Mouse (Mus musculus) lung, postnatal 36 days (tissue): ENCODE measurements around the gene Igfbp1.
"Not testable (repeated sequence)": the region's sequence is repeated elsewhere in the genome, so short reads cannot be mapped to it uniquely, and the experiment has no call there.

Experiments
- DNase-seq: peaks from one replicate; pipeline ENCODE4 v3.0.0; 2022; ENCODE audit warnings: mixed read lengths

Igfbp1 gene

DNA sequence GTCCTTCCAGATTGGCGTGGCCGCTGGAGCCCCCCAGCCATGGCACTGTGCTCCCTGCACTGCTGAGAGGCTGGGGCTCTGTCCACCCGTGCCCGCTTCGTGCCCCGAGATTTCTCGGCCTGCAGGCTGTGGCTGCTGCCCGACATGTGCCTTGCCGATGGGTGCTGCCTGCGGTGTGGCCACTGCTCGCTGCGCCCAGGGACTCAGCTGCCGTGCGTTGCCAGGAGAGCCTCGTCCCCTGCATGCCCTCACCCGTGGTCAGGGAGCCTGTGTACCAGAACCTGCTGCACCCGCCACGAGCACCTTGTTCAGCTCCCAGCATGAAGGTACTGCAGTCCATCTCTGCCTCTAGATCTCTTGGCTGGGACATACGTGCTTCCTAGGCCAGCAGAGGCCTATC lies 424 bp downstream of the Igfbp1 start:
- no peak for DNase-seq

DNA sequence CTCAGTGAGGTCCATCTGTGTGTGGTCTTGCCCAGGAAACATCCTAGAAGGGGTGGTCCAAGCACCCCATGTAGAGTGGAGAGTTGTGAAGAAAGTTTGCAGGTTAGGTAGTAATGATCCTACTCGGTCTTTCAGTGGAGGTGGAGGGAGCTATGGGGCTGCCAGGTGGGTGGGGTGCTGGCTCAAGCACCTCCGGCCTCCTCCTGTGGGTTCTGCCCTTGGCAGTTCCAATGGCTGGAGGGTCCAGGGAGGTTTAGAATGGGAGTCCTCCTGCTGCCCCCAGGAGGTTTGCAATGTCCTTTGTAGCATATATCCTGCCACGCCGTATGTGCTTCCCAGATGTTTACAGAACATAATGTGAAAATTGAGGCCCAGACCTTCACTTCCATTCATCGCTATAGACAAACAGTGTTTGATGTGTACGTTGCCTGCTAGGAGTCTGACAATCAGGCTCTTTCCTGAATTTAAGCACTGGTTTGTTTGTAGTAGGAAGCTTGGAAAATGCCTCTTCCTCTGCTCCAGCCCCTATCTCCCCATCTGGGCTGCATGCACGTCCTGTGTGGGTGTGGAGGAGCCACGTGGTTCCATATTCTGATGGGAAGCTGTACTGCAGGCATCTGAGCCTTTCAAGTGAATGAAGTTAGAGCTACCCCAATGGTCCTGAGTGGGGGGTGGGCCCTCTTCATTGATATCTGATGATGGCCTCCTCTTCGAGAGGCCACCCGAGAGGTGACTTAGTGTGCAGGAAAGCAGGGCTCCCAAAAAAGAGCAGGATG lies 1.1 kb downstream of the Igfbp1 start:
- DNase-seq = no peak

DNA sequence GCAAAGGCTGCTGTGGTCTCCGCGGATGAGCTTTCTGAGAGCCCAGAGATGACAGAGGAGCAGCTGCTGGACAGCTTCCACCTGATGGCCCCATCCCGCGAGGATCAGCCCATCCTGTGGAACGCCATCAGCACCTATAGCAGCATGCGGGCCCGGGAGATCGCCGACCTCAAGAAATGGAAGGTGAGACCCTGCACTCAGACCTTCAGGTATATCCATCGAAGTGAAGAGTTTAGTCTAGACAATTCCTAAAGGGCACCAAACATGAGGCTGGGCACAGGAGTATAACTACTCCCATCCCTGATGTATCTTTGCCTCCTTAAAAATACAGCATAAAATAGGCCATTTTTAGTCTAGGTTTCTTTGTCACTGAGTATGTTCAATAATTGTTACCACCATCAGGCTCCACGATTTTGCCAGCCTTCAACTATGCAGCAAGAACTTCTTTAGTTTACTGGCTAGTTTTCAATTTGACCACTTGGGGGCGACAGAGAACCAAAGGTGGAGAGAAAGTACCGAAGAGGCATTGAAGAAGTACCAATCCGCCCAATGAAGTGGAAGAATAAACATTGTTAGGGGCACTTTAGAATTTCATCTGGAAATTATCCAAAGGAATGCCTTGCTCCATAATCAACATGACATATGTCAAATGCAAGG lies 2.3 kb downstream of the Igfbp1 start:
- peak; percentile 60 for DNase-seq

DNA sequence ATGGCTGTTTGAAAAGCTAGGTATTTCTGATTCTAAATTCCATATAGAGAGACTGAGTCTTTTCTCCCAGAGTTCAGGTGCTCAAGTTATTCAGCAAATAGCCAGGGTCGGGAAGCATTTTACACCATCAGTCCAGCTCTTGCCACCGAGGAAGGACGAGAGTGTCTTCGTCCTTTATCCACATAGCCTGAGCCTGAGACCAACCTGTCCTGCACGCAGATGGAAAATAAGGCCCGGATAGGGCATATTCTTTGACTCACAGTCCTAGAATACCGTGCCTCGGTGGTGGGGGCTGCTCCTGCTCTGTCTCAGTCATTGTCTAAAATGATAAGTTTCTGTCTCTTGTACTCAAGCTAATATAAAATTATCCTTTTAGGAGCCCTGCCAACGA lies 2.8 kb downstream of the Igfbp1 start:
- DNase-seq = no peak

DNA sequence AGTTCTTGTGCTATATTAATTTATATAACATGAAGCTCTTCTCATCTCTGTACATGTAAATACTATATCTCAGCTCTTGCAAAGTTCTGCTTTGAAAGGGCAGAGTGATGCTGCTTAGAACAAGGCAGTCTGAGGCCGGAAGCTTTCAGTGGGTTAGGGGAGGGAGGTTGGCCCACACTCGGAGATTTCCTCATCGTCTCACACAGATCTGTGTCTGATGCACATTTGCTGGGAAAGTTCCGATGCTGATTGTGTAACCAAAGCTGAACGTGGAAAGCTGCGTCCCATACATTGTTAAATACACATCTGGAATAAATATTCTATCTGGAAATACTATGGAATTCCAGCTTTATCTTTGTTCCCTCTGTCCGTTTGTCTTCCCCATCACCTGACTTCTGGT lies 4.6 kb downstream of the Igfbp1 start:
- no peak for DNase-seq

DNA sequence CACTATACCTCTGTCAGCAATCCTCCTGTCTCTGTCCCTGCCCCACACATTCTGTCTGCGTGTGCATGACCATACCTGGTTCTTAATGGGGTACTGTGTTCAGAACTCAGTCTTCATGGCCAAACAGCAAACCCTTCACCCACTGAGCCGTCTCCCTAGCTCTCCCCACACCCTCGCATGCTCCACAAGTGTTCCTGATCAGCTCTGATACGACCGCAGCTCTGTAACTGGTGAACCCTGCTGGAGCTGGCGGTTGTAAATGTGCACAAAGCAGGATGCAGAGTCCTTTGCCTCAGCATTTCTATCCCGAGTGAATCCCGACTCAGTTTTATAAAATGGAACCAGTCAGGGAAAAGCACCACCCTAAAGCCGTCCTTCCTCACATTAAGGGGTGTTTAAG lies 6.3 kb downstream of the Igfbp1 start:
- no peak for DNase-seq

DNA sequence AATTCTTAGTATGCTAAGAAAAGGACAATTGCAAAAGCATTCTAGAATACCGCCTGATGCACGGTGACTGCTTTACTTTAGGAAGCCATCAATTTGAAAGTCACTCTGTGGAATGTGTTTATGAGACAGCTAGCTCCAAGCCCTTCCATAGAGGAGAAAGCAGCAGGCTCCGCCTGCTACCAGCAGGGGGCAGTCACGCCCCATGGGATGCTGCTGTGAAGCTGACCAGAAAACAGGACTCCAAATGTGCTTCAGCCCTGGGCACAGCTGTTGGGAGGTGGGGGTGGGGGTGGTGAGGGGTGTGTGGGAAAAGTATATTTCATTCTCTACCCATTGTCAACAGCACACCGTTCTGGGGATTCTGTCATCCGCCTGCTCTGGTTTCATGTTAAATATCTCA lies 12.8 kb downstream of the Igfbp1 start:
- DNase-seq = peak; percentile 72

DNA sequence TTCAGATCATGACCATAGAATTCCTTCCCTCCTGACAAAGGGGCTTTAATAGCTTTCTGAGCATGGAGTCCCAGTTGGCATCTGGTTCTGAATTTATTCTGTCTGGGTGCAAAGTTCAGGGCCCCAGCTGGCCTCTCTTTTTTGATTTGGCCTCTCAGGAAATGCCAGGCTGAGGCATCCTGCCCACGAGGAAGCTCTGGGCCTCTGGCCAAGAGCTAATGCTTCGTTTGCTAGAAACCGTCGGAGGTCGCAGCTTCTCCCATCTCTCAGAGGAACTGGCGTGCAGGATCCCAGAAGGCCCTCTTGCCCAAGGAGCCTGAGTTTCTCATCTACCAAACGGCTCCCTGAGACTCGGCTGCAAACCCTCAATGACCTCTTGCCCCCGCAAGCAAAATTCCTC lies 13.6 kb downstream of the Igfbp1 start:
- no peak for DNase-seq

DNA sequence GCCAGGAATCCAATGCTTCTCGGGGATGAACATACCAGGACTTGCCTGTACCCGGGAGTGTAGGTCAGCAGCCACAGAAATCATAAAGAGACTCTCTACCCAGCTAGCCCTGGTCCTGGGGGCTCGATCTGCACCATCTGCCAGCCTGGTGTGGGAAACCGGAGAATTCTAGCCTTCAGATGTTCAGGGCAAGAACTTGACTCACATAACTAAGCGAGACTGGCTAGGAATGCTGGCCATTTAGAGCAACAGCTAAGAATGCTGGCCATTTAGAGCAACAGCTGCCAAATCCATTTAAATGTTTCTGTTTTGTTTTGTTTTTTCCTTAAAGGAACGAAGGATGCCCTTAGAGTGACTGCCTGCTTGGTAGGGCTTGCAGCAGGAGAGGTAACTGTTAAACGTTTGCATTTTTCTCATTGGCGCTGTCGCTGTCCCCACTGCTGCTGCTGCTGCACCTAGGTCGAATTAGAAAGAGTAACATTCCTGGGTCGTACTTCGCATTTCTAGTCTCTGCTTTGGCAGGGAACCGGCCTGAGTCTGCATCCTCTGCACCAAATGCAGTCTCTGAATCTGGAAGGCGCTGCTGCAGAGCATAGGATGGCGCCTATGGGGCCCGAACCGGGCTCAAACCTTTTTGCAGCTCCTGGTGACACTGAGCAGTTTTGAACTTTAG lies 14.7 kb downstream of the Igfbp1 start:
- DNase-seq = no peak

DNA sequence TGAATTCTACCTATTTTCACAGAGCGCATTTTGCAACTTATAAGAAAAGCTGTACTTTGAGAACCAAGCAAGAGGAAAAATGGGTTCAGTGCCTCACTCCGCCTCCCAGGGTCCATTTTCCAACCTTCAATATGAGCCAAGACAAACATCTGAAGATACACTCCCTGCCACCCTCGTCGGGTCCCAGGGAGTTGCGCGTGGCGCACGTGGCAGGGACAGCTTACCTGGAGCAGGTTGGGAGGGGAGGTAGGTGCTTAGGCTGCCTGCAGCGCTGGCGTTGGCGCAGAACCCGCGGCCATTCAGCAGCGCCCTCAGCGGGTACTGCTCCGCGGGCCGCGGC lies 15.5 kb downstream of the Igfbp1 start:
- no peak for DNase-seq

DNA sequence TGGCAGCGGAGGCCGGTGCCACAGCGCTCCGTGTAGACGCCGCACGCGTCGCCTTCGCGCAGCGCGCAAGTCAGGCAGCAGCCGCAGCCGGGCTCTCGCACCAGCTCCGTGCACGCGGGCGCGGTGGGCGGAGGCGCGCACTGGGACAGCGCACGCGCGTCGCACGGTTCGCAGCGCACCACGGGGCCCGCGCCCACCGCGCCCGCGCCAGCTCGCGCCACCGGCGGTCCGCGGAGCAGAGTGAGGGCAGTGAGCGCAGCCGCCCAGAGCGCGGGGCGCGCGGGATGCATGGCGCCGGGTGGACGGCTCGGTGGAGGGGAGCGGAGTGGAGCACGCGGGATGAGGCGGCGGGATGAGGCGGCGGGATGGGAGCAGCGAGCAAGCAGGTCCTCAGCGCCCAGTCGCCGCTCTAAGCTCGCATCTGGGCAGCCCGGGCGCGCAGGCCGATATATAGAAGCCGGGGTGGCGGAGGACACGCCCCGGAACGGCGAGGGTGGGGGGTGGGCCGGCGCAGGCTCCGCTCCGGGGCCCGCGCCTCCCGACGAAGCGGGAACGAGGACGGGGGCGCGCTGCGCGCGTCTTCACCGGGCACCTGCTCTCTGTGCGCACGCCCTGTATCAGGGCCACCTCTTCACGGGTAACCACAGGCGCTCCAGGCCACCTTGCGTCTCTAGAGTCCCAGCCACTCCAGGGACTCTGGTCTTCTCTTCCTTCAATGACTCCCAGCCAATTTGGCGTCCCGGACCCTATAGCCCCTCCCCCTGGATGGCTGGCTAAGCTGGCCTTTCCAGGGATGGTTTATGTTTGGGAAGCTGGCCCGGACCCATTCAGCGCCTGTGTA lies 16.1 kb downstream of the Igfbp1 start, which contains the start of gene Igfbp3:
TSS of gene Igfbp3 (minus strand) at position 423 of the 841 bp plus-strand sequence.
- no peak for DNase-seq

DNA sequence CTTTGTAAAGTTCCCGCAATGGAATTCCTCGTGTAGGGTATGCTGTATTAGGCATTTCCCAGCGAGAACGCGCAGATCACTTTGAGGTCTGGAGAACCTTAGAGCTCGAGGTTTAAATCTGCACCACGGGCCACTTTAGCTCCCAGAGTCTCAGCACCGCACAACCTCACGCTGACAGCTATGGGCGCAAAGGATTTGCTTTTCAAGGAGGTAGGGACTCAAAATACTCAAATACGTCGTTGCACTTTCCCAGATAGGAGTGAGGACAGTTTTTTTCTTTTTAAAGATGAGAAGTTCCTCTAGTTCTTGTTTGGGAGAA lies 16.7 kb downstream of the Igfbp1 start:
- DNase-seq = no peak

DNA sequence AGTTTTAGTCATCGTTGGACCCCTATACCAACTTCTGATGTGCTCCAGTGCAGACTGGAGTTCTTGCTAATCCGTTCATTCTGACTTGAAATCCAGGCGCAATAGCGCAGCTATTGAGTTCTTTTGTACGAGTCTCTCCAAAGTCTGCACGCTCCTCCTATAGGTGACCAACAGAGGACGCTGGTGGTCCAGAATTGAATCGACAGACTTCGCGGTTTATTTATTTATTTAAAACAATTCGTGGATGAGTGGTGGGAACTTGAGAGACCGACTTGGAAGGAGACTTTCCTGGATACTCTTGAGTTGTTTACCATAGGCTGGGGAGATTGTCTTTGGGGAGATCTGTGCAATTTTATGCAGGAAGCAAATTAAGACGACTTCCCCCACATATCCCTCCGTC lies 17.2 kb downstream of the Igfbp1 start:
- peak; percentile 53 for DNase-seq

DNA sequence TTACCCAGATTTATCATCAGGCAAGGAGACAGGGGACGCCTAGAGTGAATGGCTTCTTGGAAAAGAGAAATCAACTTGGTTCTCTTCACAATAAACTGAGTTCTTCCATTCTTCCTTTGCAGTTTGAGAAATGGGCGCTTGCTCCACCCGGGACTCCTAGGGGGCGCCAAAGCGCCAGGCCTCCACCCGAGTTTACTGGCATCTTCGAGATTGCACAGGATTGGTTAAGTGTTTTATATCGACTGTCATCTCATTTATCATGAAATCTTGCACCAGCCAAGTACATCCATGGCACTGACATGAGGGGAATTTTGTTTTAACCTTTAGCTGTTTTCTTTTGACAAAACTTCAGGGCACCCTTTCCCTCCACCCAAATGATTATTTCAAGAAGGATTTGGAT lies 18.1 kb downstream of the Igfbp1 start:
- DNase-seq = peak; percentile 74

DNA sequence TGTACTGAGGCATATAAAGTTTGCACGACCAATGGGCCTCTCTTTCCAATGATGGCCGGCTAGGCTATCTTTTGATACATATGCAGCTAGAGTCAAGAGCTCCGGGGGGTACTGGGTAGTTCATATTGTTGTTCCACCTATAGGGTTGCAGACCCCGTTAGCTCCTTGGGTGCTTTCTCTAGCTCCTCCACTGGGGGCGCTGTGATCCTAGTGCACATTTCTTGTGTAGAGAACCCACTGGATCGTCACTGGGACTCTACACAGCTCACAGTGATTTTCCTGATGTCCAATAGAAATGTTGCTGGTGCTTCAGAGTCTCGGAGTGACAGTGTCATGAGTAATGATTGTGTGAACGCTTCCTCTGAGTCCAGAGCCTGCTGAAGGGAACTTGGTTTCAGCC lies 24.2 kb downstream of the Igfbp1 start:
- DNase-seq = not testable (repeated sequence)

DNA sequence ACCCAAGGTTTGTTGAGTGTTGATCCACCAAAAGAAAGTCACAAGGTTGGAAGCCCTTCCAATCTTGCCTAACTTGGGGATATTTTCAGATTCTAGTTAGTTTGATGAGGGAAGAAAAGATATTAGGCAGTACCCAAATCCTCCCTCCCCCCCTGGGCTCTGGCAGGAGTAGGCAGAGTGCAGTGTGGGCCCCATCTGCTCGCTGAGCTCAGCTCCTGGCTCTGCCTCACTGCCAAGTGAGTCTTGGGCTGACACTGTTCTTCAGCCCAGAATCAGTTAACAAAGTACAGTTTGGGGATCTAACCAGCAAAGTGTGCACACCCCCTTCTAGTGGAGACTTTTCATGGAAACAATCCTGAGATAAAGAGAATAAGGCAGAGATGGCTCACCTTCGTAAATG lies 28.6 kb downstream of the Igfbp1 start:
- DNase-seq = no peak

DNA sequence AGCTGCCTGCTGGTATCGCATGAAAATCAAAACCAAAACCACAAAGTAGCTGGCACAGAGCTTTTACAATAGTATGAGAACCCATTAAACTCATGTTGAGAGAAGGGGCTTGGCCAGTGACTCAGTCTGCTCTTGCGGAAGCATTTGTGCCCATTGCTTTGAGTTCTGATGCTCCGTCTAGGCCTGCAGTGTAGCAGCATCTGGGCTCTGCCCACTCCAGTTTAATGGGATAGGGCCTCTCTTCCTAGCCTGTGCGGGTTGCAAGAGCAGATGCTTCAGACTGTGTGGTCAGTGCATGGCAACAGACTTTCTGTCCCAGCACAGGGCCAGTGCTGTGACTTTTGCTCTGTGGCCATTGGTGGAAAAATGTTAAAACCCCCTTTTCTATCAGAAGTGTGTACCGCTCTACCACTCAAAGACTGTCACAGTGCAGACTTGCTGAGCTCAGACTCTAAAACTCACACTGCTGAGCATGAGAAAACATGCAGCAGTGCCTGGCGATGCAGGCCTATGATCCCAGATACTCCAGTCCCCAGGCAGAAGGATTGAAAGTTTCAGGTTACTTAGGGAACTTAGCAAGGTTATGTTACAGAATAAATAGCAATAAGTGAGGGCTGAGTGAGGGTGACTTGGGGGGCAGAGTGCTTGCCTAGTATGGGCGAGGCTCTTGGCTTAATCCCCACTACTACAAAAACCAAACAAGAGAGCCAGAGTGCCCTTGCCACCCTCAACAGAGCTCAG lies 29.4 kb downstream of the Igfbp1 start:
- DNase-seq = peak; percentile 34

DNA sequence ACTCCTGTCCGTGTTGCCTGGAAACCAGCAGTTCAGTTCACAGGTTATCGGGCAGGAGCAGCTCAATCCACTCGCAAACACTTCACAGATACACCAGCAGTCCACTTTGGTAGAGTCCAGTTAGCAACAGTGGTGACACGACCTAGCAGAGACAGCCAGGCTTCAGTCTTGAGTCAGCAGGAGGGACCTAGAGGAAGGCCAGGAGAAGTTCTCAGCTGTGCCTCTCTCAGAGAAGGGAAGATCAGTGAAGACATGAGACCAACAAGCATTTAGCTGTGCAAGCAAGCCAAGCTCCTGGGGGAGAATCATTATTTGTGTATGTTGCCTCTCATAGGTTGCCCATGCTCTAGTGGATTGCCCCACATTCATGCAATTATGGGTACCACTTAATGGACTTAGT lies 30.5 kb downstream of the Igfbp1 start:
- DNase-seq = no peak

DNA sequence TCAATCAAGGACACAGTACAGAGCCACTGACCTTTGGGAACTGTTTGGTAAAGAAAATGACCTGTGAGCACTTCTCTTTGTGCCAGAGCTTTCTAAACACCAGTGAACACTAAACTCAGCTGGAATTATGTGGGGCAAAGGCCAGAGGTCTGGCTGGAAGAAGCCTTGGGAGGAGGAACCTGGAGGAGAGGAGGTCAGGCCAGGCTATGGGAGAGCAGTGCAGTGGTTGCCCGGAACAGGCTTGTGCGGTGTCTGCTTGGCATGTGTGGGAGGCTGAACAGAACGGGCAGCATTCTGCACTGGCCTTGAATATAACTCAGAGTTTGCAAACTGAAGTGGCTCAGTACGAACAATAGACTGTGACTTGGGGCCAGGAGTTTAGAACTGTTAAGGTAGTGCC lies 32.4 kb downstream of the Igfbp1 start:
- DNase-seq = no peak

DNA sequence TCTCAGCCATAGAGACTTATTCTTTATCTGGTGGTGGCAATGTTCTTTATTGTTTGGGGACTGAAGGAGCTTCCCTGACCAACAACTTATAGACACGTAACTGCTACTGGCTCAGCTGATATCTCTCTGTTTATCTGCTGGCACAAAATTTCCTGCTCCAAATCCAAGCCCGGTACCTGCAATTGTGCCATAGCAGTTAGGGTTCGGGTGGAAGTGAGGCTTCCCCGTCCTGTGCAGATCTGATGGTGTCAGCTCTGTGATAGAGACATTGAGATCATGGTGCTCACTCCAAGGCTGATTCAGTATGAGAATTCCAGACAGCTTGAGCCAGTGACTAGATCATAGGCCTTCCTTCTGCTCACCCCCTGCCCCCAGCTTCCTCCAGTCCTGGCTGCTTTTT lies 34.4 kb downstream of the Igfbp1 start:
- no peak for DNase-seq

DNA sequence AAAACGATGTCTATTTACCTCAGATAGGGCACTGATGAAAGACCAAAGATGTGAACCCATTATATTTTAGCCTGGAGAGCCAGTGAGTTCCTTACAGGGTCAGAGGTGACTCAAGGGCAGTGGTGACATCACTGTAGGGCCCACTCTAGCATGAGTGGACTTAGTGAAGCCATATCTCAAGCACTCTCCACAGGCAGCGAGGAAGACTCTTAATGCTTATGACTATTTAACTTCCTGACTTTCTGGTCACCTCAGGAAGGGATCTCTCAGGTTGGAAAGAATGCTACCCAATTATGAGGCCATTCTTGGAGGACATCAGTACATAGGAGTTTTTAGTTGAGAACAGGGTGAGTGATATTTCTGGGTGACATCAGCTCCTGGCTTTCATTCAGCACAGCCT lies 35.8 kb downstream of the Igfbp1 start:
- peak; percentile 29 for DNase-seq

DNA sequence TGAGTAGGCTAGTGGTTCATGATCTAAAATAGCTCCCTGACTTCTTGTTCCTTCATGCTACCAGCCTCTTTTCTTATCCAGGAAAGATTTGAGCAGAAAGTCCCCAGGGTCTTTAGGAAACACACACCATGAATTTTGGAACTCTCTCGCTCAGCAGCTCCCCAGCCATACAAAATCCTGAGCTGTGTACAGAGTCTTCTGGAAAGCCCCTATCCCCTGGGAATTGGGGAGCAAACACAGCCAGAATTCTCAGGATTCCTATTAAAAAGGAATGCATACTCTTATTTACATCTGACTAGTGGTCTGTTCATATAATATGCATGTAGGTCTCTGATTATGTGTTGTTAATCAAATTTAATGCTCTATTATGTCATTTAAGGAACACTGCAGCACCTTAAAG lies 36.9 kb downstream of the Igfbp1 start:
- DNase-seq = no peak
